Mouse (Mus musculus) heart, postnatal 0 days (tissue): ENCODE data around the gene Map3k11.

Experiments used
- CTCF ChIP-seq: IDR thresholded peaks from 2 replicates; pipeline ENCODE4 v1.5.1; 2016; ENCODE audit warnings: antibody characterized with exemption, control low read depth, low read depth
- EP300 ChIP-seq: IDR thresholded peaks from 2 replicates; pipeline ENCODE4 v1.6.1; 2016; ENCODE audit warnings: antibody characterized with exemption, low read depth

- no peak for TF ChIP-seq CTCF
- no peak for TF ChIP-seq EP300
Observed at GRCm38 (mm10) chr19:5704801-5705571, 16.4 kb downstream of the Map3k11 start.
